Mouse (Mus musculus) brain, embryonic 14.5 days (tissue): ENCODE results near the gene Cmtr2.

Source experiments
- CTCF ChIP-seq: fragments of 200-500 bp; IDR thresholded peaks from 2 replicates; pipeline ENCODE4 v1.5.1; 2012; ENCODE audit warnings: inconsistent platforms, mild to moderate bottlenecking, moderate library complexity, borderline replicate concordance; ENCODE audit not compliant: insufficient read depth, insufficient read length; ENCODE audit errors: extremely low read depth
- POLR2A ChIP-seq: fragments of 200-500 bp; IDR thresholded peaks from 2 replicates; pipeline ENCODE4 v1.6.1; 2012; ENCODE audit warnings: mild to moderate bottlenecking, inconsistent platforms, borderline replicate concordance; ENCODE audit not compliant: poor library complexity, insufficient read depth, insufficient read length, severe bottlenecking; ENCODE audit errors: extremely low read depth

- TF ChIP-seq CTCF, result no peak
- no peak for TF ChIP-seq POLR2A
Measured at GRCm38 (mm10) chr8:110242278-110243177, 27.1 kb downstream of the Cmtr2 start.
